Mouse (Mus musculus): ENCODE measurements around the gene Apol7e.

- TF ChIP-seq CTCF (IDR thresholded peaks at IDR 0.05; ENCODE audit: borderline replicate concordance, extremely low read depth, insufficient read depth, insufficient read length) = no peak
- no peak for TF ChIP-seq POLR2A (IDR thresholded peaks at IDR 0.05; ENCODE audit: borderline replicate concordance, extremely low read depth, insufficient read depth, insufficient read length, poor library complexity, severe bottlenecking)
These were observed 65.0 kb downstream of the Apol7e start for GRCm38 (mm10) chr15:77763702-77764101.
